Mouse (Mus musculus): ENCODE measurements around the gene Unkl. TPM values are rescaled to one million over a fixed set of nuclear protein-coding genes. Genes with fewer than 3 reads are reported as not detected.

Unkl gene
- polyA plus RNA-seq, 1 experiment = 1.8 TPM

DNA sequence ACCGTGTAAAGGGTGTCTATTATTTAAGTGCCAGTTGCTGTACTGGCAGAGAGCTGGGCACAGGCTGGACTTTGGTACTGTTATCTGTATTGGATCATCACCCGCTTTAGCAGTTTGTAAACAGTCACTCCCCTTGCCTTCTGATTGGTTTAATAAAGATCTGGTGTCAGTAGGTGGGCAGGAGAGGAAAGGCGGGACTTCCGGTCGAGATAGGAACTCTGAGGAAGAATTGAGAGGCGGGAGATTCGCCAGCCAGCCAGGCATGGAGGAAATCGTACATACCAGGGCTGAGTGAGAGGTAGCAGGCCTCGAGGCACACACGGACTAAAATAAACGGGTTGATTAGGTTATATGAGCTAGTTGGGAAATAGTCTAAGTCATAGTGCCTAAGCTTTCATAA is 93.9 kb downstream of the Unkl start:
- H3K79me2 ChIP-seq (ENCODE audit: control insufficient read depth, insufficient read depth) = no peaks in the 10 kb centered on the region
- no peak overlapping the region for H3ac ChIP-seq (ENCODE audit: control insufficient read depth, insufficient read length, low read depth)
- peaks cover 14% of the 10 kb centered on the region for H3K27me3 ChIP-seq (ENCODE audit: control insufficient read depth, insufficient read depth, insufficient read length)
- no peaks in the 10 kb centered on the region for H3K79me3 ChIP-seq (ENCODE audit: low read depth)
- no peak overlapping the region for H3K4me3 ChIP-seq (ENCODE audit: insufficient read depth, poor library complexity, severe bottlenecking)
- TF ChIP-seq FOSL1 (IDR thresholded peaks at IDR 0.05; ENCODE audit: insufficient read depth, low read length, poor library complexity, severe bottlenecking) (no peak), CTCF (IDR thresholded peaks at IDR 0.05; ENCODE audit: control insufficient read depth, insufficient read depth, insufficient read length) (no peak), USF1 (IDR thresholded peaks at IDR 0.05; ENCODE audit: low read depth) (no peak), MYOD1 (IDR thresholded peaks at IDR 0.05; ENCODE audit: control insufficient read depth, insufficient read length, low read depth) (no peak), CEBPB (IDR thresholded peaks at IDR 0.05; ENCODE audit: low read depth) (no peak), MYOG (IDR thresholded peaks at IDR 0.05; ENCODE audit: control insufficient read depth, extremely low read depth, insufficient read length) (no peak), MAX (IDR thresholded peaks at IDR 0.05) (no peak)
- H3K36me3 ChIP-seq (ENCODE audit: control insufficient read depth, insufficient read depth) = no peaks in the 10 kb centered on the region

Small RNA genes within 50 kb of the gene (microRNA-seq; reads per million reads assigned to microRNA genes)
- 0.32 reads per million for gene Mir3547 (ENCODE audit: borderline microRNAs expressed)

Other genes starting within 250 kb of the Unkl start
- 57.4 TPM for gene Jpt2, start 227.7 kb upstream of the Unkl start, polyA plus RNA-seq (2012; fragmentation: generic; extraction: Trizol)
- 4.3 TPM for gene Cramp1l, start 172.6 kb upstream of the Unkl start, polyA plus RNA-seq (2012; fragmentation: generic; extraction: Trizol)
- gene Ift140, start 172.3 kb upstream of the Unkl start, polyA plus RNA-seq (2012; fragmentation: generic; extraction: Trizol) = 7.5 TPM
- 0.37 TPM for gene Tmem204, start 104.8 kb upstream of the Unkl start, polyA plus RNA-seq (2012; fragmentation: generic; extraction: Trizol)
- gene Telo2, start 72.4 kb upstream of the Unkl start, polyA plus RNA-seq (2012; fragmentation: generic; extraction: Trizol) = 18.3 TPM
- not detected for gene Ptx4, start 67.6 kb upstream of the Unkl start, polyA plus RNA-seq (2012; fragmentation: generic; extraction: Trizol)
- gene Clcn7, start 55.0 kb upstream of the Unkl start, polyA plus RNA-seq (2012; fragmentation: generic; extraction: Trizol) = 19.9 TPM
- not detected for gene Ccdc154, start 25.9 kb upstream of the Unkl start, polyA plus RNA-seq (2012; fragmentation: generic; extraction: Trizol)
- not detected for gene Gm38655, start 12.9 kb upstream of the Unkl start, polyA plus RNA-seq (2012; fragmentation: generic; extraction: Trizol)
- gene BC003965, start 3.8 kb upstream of the Unkl start, polyA plus RNA-seq (2012; fragmentation: generic; extraction: Trizol) = 14.3 TPM
- 22.7 TPM for gene Gnptg, start 51.7 kb downstream of the Unkl start, polyA plus RNA-seq (2012; fragmentation: generic; extraction: Trizol)
- 39.3 TPM for gene Tsr3, start 51.8 kb downstream of the Unkl start, polyA plus RNA-seq (2012; fragmentation: generic; extraction: Trizol)
- gene Baiap3, start 68.0 kb downstream of the Unkl start, polyA plus RNA-seq (2012; fragmentation: generic; extraction: Trizol) = 0.16 TPM
- 405 TPM for gene Ube2i, start 86.2 kb downstream of the Unkl start, polyA plus RNA-seq (2012; fragmentation: generic; extraction: Trizol)
- gene Prss34, start 110.0 kb downstream of the Unkl start, polyA plus RNA-seq (2012; fragmentation: generic; extraction: Trizol) = not detected
- not detected for gene Prss28, start 120.2 kb downstream of the Unkl start, polyA plus RNA-seq (2012; fragmentation: generic; extraction: Trizol)
- gene Prss29, start 130.3 kb downstream of the Unkl start, polyA plus RNA-seq (2012; fragmentation: generic; extraction: Trizol) = not detected
- 2.5 TPM for gene Tpsab1, start 157.2 kb downstream of the Unkl start, polyA plus RNA-seq (2012; fragmentation: generic; extraction: Trizol)
- not detected for gene Tpsb2, start 177.9 kb downstream of the Unkl start, polyA plus RNA-seq (2012; fragmentation: generic; extraction: Trizol)
- not detected for gene Tpsg1, start 180.9 kb downstream of the Unkl start, polyA plus RNA-seq (2012; fragmentation: generic; extraction: Trizol)
- gene Cacna1h, start 245.4 kb downstream of the Unkl start, polyA plus RNA-seq (2012; fragmentation: generic; extraction: Trizol) = not detected

Data from C2C12 (cell line).